Mouse (Mus musculus): Measurements from ENCODE around the gene C1qc.

DNA sequence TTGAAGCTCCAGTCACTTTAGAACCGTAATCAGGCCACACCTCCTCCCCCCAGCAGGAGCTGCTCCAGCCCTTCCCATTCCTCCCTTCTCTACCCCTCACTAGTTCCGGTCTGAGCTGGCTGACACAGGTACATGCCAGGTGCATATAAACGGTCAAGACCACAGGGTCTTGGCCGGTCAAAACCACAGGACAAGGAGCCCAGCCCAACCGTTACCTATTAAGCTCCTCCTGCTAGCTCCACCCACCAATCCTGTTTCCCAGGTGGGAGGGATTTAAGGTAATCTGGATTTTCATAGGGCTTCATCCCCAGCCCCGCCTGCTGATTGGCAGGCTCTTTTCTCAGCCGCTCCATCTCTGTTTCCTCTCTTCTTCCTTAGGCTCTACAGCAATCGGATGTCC, 14.7 kb downstream of the C1qc start:
- no peak for TF ChIP-seq GATA1 (IDR thresholded peaks at IDR 0.05; ENCODE audit: low read length)
- no peak for TF ChIP-seq TAL1 (IDR thresholded peaks at IDR 0.05; ENCODE audit: low read length)
